Mouse (Mus musculus) small intestine, adult 2 months (tissue): ENCODE measurements around the gene Map1s.

ENCODE experiments used
- CTCF ChIP-seq: fragments of 200-500 bp; IDR thresholded peaks from 2 replicates; pipeline ENCODE4 v1.5.1; 2012; ENCODE audit warnings: low read depth, mild to moderate bottlenecking, control low read depth, inconsistent platforms, low read length, moderate library complexity, mixed read lengths; ENCODE audit not compliant: insufficient replicate concordance, insufficient read length; ENCODE audit errors: extremely low read depth
- POLR2A ChIP-seq: fragments of 200-500 bp; IDR thresholded peaks from 2 replicates; pipeline ENCODE4 v1.6.1; 2012; ENCODE audit warnings: low read depth, mild to moderate bottlenecking, control low read depth, inconsistent platforms, low read length, moderate library complexity

DNA sequence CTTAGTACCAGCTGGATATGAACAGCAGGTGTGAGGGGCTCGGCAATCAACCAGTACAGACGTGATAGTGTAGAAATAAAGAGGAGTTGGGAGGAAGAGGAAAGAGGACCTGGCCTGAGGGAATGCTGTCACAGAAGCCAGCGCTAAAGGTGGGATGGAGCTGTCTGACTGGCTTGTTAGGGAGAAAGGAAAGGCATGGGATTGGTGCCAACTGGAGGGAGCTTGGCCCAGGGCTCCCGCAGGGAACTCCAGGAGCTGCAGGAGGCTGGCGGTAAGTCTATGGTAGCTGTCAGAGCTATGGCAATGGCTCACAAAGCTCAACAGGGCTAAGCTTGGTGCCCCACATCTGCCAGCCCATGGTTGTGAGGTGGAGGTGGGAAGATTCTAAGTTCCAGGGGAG is 3.5 kb upstream of the Map1s start:
- TF ChIP-seq CTCF (no peak), POLR2A (no peak)
